Mouse (Mus musculus): Measurements from ENCODE around the gene Ruvbl2. TPM values are rescaled to one million over a fixed set of nuclear protein-coding genes. Genes with fewer than 3 reads are reported as not detected.
"Not testable (repeated sequence)": the region's sequence is repeated elsewhere in the genome, so short reads cannot be mapped to it uniquely, and the experiment has no call there.

The Ruvbl2 gene
- polyA plus RNA-seq, 1 experiment from 2014 or later = 228 TPM

- Histone ChIP-seq H3K27me3 (ENCODE audit: low read depth, poor library complexity, severe bottlenecking) (no peaks in the 10 kb centered on the region), H3K9me3 (replicated peaks) (no peaks in the 10 kb centered on the region), H3K27ac (peak overlapping the region; percentile 93), H3K36me3 (peaks cover 36% of the 10 kb centered on the region), H3K4me1 (peaks cover 24% of the 10 kb centered on the region), H3K4me3 (peak overlapping the region; percentile 92)
- no peak for DNase-seq (ENCODE audit: low spot score)
- WGBS = 29% methylated on average over 7 of the region's 7 CpGs
Observed at GRCm38 (mm10) chr7:45467090-45467670, 29.3 kb upstream of the Ruvbl2 start.

GRCm38 (mm10) chr7:45466283-45467089 is 28.6 kb upstream of the Ruvbl2 start, which contains the start of gene Bax:
Gene Bax (minus strand): TSS chr7:45466898.
- Histone ChIP-seq H3K9me3 (replicated peaks) (no peaks in the 10 kb centered on the region), H3K36me3 (peaks cover 43% of the 10 kb centered on the region), H3K27ac (peak within 1 kb of the TSS; percentile 93), H3K4me1 (peaks cover 27% of the 10 kb centered on the region), H3K4me3 (peak within 1 kb of the TSS; percentile 92), H3K27me3 (ENCODE audit: low read depth, poor library complexity, severe bottlenecking) (no peaks in the 10 kb centered on the region)
- WGBS = under 1% methylated on average over 58 of the region's 58 CpGs
- DNase-seq (ENCODE audit: low spot score) = peak; percentile 99

GRCm38 (mm10) chr7:45465549-45465948 is 27.7 kb upstream of the Ruvbl2 start:
- WGBS = 80% methylated on average over 9 of the region's 9 CpGs
- H3K9me3 ChIP-seq (replicated peaks) = no peaks in the 10 kb centered on the region
- H3K4me1 ChIP-seq = peaks cover 37% of the 10 kb centered on the region
- DNase-seq (ENCODE audit: low spot score) = no peak
- peak overlapping the region; percentile 92 for H3K4me3 ChIP-seq
- H3K36me3 ChIP-seq = peaks cover 49% of the 10 kb centered on the region
- no peaks in the 10 kb centered on the region for H3K27me3 ChIP-seq (ENCODE audit: low read depth, poor library complexity, severe bottlenecking)
- peak overlapping the region; percentile 93; the same call in 1 of the 2 replicates for H3K27ac ChIP-seq

GRCm38 (mm10) chr7:45465112-45465511 is 27.2 kb upstream of the Ruvbl2 start:
- Histone ChIP-seq H3K9me3 (replicated peaks) (no peaks in the 10 kb centered on the region), H3K4me1 (peaks cover 41% of the 10 kb centered on the region), H3K27me3 (ENCODE audit: low read depth, poor library complexity, severe bottlenecking) (no peaks in the 10 kb centered on the region), H3K36me3 (peaks cover 49% of the 10 kb centered on the region), H3K27ac (no peak overlapping the region), H3K4me3 (peak overlapping the region; percentile 92; the same call in 1 of the 2 replicates)
- WGBS = 93% methylated on average over 12 of the region's 12 CpGs
- no peak for DNase-seq (ENCODE audit: low spot score)

GRCm38 (mm10) chr7:45463987-45464778 is 26.3 kb upstream of the Ruvbl2 start:
- H3K27me3 ChIP-seq (ENCODE audit: low read depth, poor library complexity, severe bottlenecking) = no peaks in the 10 kb centered on the region
- H3K36me3 ChIP-seq = peaks cover 49% of the 10 kb centered on the region
- H3K4me1 ChIP-seq = peaks cover 44% of the 10 kb centered on the region
- H3K9me3 ChIP-seq (replicated peaks) = no peaks in the 10 kb centered on the region
- DNase-seq (ENCODE audit: low spot score) = no peak
- WGBS = 95% methylated on average over 7 of the region's 7 CpGs
- H3K4me3 ChIP-seq = no peak overlapping the region
- H3K27ac ChIP-seq = no peak overlapping the region

GRCm38 (mm10) chr7:45462868-45463267 is 25.0 kb upstream of the Ruvbl2 start:
- H3K4me3 ChIP-seq; H3K27me3 ChIP-seq (ENCODE audit: low read depth, poor library complexity, severe bottlenecking); DNase-seq (ENCODE audit: low spot score); H3K9me3 ChIP-seq (replicated peaks); H3K27ac ChIP-seq: not testable (repeated sequence)
- H3K36me3 ChIP-seq = peaks cover 59% of the 10 kb centered on the region
- peaks cover 51% of the 10 kb centered on the region for H3K4me1 ChIP-seq
- WGBS = 85% methylated on average over 4 of the region's 4 CpGs

- WGBS = 87% methylated on average over 4 of the region's 4 CpGs
Observed at GRCm38 (mm10) chr7:45462325-45462724, 24.4 kb upstream of the Ruvbl2 start.

GRCm38 (mm10) chr7:45461781-45462180 is 23.9 kb upstream of the Ruvbl2 start:
- Histone ChIP-seq H3K27ac (no peak overlapping the region), H3K4me3 (no peak overlapping the region), H3K4me1 (peaks cover 55% of the 10 kb centered on the region), H3K9me3 (replicated peaks) (no peaks in the 10 kb centered on the region), H3K36me3 (peaks cover 69% of the 10 kb centered on the region), H3K27me3 (ENCODE audit: low read depth, poor library complexity, severe bottlenecking) (no peaks in the 10 kb centered on the region)
- WGBS = 89% methylated on average over 4 of the region's 4 CpGs
- DNase-seq (ENCODE audit: low spot score) = no peak

More at GRCm38 (mm10) chr7:45462325-45462724, 24.4 kb upstream of the Ruvbl2 start:
- H3K27me3 ChIP-seq (ENCODE audit: low read depth, poor library complexity, severe bottlenecking) = no peaks in the 10 kb centered on the region
- no peaks in the 10 kb centered on the region for H3K9me3 ChIP-seq (replicated peaks)
- no peak overlapping the region for H3K4me3 ChIP-seq
- H3K4me1 ChIP-seq = peaks cover 55% of the 10 kb centered on the region
- H3K36me3 ChIP-seq = peaks cover 64% of the 10 kb centered on the region
- DNase-seq (ENCODE audit: low spot score) = no peak
- no peak overlapping the region for H3K27ac ChIP-seq

- H3K27ac ChIP-seq = peak overlapping the region; percentile 94
- H3K4me1 ChIP-seq = peaks cover 55% of the 10 kb centered on the region
- H3K36me3 ChIP-seq = peaks cover 71% of the 10 kb centered on the region
- H3K9me3 ChIP-seq (replicated peaks) = no peaks in the 10 kb centered on the region
- 48% methylated on average over 5 of the region's 5 CpGs for WGBS
- DNase-seq (ENCODE audit: low spot score) = no peak
- H3K4me3 ChIP-seq = peak overlapping the region; percentile 80
- H3K27me3 ChIP-seq (ENCODE audit: low read depth, poor library complexity, severe bottlenecking) = no peaks in the 10 kb centered on the region
Observed at GRCm38 (mm10) chr7:45461326-45461725, 23.4 kb upstream of the Ruvbl2 start.

- Histone ChIP-seq H3K36me3 (peaks cover 74% of the 10 kb centered on the region), H3K9me3 (replicated peaks) (no peaks in the 10 kb centered on the region), H3K27ac (peak overlapping the region; percentile 94), H3K4me3 (peak overlapping the region; percentile 80), H3K4me1 (peaks cover 50% of the 10 kb centered on the region), H3K27me3 (ENCODE audit: low read depth, poor library complexity, severe bottlenecking) (no peaks in the 10 kb centered on the region)
- 16% methylated on average over 13 of the region's 13 CpGs for WGBS
- peak; percentile 71 for DNase-seq (ENCODE audit: low spot score)
Observed at GRCm38 (mm10) chr7:45460860-45461314, 23.0 kb upstream of the Ruvbl2 start.

- Histone ChIP-seq H3K4me3 (peak overlapping the region; percentile 80), H3K4me1 (peaks cover 45% of the 10 kb centered on the region), H3K27ac (peak overlapping the region; percentile 94), H3K9me3 (replicated peaks) (no peaks in the 10 kb centered on the region), H3K27me3 (ENCODE audit: low read depth, poor library complexity, severe bottlenecking) (no peaks in the 10 kb centered on the region), H3K36me3 (peaks cover 75% of the 10 kb centered on the region)
- DNase-seq (ENCODE audit: low spot score) = no peak
- WGBS = 79% methylated on average over 7 of the region's 7 CpGs
Observed at GRCm38 (mm10) chr7:45460377-45460776, 22.5 kb upstream of the Ruvbl2 start.

GRCm38 (mm10) chr7:45459564-45460140 is 21.8 kb upstream of the Ruvbl2 start, which contains the start of gene Ftl1:
Gene Ftl1 (minus strand): TSS chr7:45459884.
- Histone ChIP-seq H3K4me1 (peaks cover 40% of the 10 kb centered on the region), H3K27ac (peak within 1 kb of the TSS; percentile 94), H3K36me3 (peaks cover 75% of the 10 kb centered on the region), H3K4me3 (peak within 1 kb of the TSS; percentile 80)
- not testable (repeated sequence) for H3K9me3 ChIP-seq (replicated peaks); H3K27me3 ChIP-seq (ENCODE audit: low read depth, poor library complexity, severe bottlenecking)
- WGBS = under 1% methylated on average over 37 of the region's 37 CpGs
- DNase-seq (ENCODE audit: low spot score) = peak; percentile 95
